Mouse (Mus musculus): ENCODE measurements around the gene Hint1. TPM values are rescaled to one million over a fixed set of nuclear protein-coding genes. Genes with fewer than 3 reads are reported as not detected.

Gene Hint1
- total and polyA plus RNA-seq, 3 experiments: 529 to 2,790 (median 567) TPM

GRCm38 (mm10) chr11:54878893-54879292 lies 12.7 kb downstream of the Hint1 start:
- Histone ChIP-seq H3K27ac (ENCODE audit: control insufficient read depth, low read depth, low read length) (no peak overlapping the region), H3K9me3 (replicated peaks; ENCODE audit: insufficient read depth, low read length) (no peaks in the 10 kb centered on the region), H3K27me3 (ENCODE audit: control insufficient read depth in 1 of 2, insufficient read depth in 2 of 2, low read length in 2 of 2) (no peaks in the 10 kb centered on the region), H3K36me3 (ENCODE audit: control insufficient read depth in 1 of 2, insufficient read depth in 2 of 2, low read length in 2 of 2) (peaks cover 0 to 2% of the 10 kb centered on the region in 2 experiments; a peak in 1 of 4 replicates), H3K79me2 (ENCODE audit: control insufficient read depth, insufficient read depth, low read length, poor library complexity) (no peaks in the 10 kb centered on the region), H3K4me1 (ENCODE audit: control insufficient read depth in 1 of 2, insufficient read depth in 2 of 2, low read length in 2 of 2) (peaks cover 6 to 19% of the 10 kb centered on the region in 2 experiments), H3K4me3 (ENCODE audit: control insufficient read depth in 1 of 2, insufficient read depth in 1 of 2, low read depth in 2 of 2, low read length in 2 of 2) (peak overlapping the region in 1 of 2 experiments; percentile 49; a peak in 2 of 4 replicates), H3K9ac (ENCODE audit: control insufficient read depth, low read depth, low read length, poor library complexity, severe bottlenecking) (no peak overlapping the region)
- no peak for TF ChIP-seq UBTF (IDR thresholded peaks at IDR 0.05; ENCODE audit: borderline replicate concordance, insufficient read depth, low read depth, low read length)
- TF ChIP-seq RCOR1 (IDR thresholded peaks at IDR 0.05; ENCODE audit: low read depth, low read length): no peak
- 0 out of 2 replicates have a peak, but pooled peaks have one; percentile 6 for TF ChIP-seq ETS1 (IDR thresholded peaks at IDR 0.05; ENCODE audit: low read depth, low read length)
- no peak for DNase-seq (ENCODE audit: low read depth, low spot score)

- peak overlapping the region; percentile 28; the same call in 1 of the 2 replicates for H3K9ac ChIP-seq (ENCODE audit: control insufficient read depth, low read depth, low read length, poor library complexity, severe bottlenecking)
- DNase-seq (ENCODE audit: low read depth, low spot score): peak; percentile 90
- H3K4me3 ChIP-seq (ENCODE audit: control insufficient read depth in 1 of 2, insufficient read depth in 1 of 2, low read depth in 2 of 2, low read length in 2 of 2): no peak overlapping the region
- no peak overlapping the region for H3K27ac ChIP-seq (ENCODE audit: control insufficient read depth, low read depth, low read length)
- no peaks in the 10 kb centered on the region for H3K27me3 ChIP-seq (ENCODE audit: control insufficient read depth in 1 of 2, insufficient read depth in 2 of 2, low read length in 2 of 2)
- H3K79me2 ChIP-seq (ENCODE audit: control insufficient read depth, insufficient read depth, low read length, poor library complexity): no peaks in the 10 kb centered on the region
- H3K4me1 ChIP-seq (ENCODE audit: control insufficient read depth in 1 of 2, insufficient read depth in 2 of 2, low read length in 2 of 2): peaks cover 9 to 24% of the 10 kb centered on the region in 2 experiments
- TF ChIP-seq ETS1 (IDR thresholded peaks at IDR 0.05; ENCODE audit: low read depth, low read length): 0 out of 2 replicates have a peak, but pooled peaks have one; percentile 1
- no peak for TF ChIP-seq POLR2AphosphoS2 (IDR thresholded peaks at IDR 0.05; ENCODE audit: low read length)
- TF ChIP-seq E2F4 (IDR thresholded peaks at IDR 0.05; ENCODE audit: borderline replicate concordance, low read depth, low read length): no peak
- TF ChIP-seq BHLHE40 (IDR thresholded peaks at IDR 0.05; ENCODE audit: borderline replicate concordance, low read depth, low read length): no peak
- no peak for TF ChIP-seq NELFE (IDR thresholded peaks at IDR 0.05; ENCODE audit: low read depth, low read length)
- peak; percentile 36 to 78 (median 64) for TF ChIP-seq CTCF (IDR thresholded peaks at IDR 0.05 in 2 of 3, conservative IDR thresholded peaks at IDR 0.05 in 1 of 3; ENCODE audit: control insufficient read depth in 1 of 3, insufficient read depth in 1 of 3, low read depth in 2 of 3, low read length in 3 of 3, poor library complexity in 1 of 3, severe bottlenecking in 1 of 3)
- TF ChIP-seq ZC3H11A (IDR thresholded peaks at IDR 0.05; ENCODE audit: low read depth, low read length): peak; percentile 92
- no peak for TF ChIP-seq MAFK (IDR thresholded peaks at IDR 0.05; ENCODE audit: borderline replicate concordance, low read depth, low read length)
- TF ChIP-seq POLR2AphosphoS5 (IDR thresholded peaks at IDR 0.05; ENCODE audit: borderline replicate concordance, low read depth, low read length): no peak
- TF ChIP-seq ZMIZ1 (IDR thresholded peaks at IDR 0.05; ENCODE audit: low read depth, low read length): no peak
- TF ChIP-seq UBTF (IDR thresholded peaks at IDR 0.05; ENCODE audit: borderline replicate concordance, insufficient read depth, low read depth, low read length): no peak
- TF ChIP-seq MYC (IDR thresholded peaks at IDR 0.05; ENCODE audit: low read depth, low read length): peak; percentile 37; the same call in 1 of the 2 replicates
- TF ChIP-seq RAD21 (IDR thresholded peaks at IDR 0.05; ENCODE audit: low read depth, low read length): peak; percentile 82
- peak; percentile 88 for TF ChIP-seq SMC3 (IDR thresholded peaks at IDR 0.05; ENCODE audit: low read depth, low read length)
- no peak for TF ChIP-seq HCFC1 (IDR thresholded peaks at IDR 0.05; ENCODE audit: low read depth, low read length)
- TF ChIP-seq CHD2 (IDR thresholded peaks at IDR 0.05; ENCODE audit: low read length): no peak
- no peak for TF ChIP-seq POLR2A (IDR thresholded peaks at IDR 0.05; ENCODE audit: control insufficient read depth in 1 of 2, insufficient read depth in 1 of 2, low read depth in 1 of 2, low read length in 2 of 2, poor library complexity in 1 of 2)
- no peak for TF ChIP-seq USF1 (IDR thresholded peaks at IDR 0.05; ENCODE audit: low read depth, low read length)
- TF ChIP-seq TBP (IDR thresholded peaks at IDR 0.05; ENCODE audit: low read depth, low read length): no peak
- TF ChIP-seq KAT2A (conservative IDR thresholded peaks at IDR 0.05; ENCODE audit: low read depth, low read length): no peak
- no peak for TF ChIP-seq MAX (IDR thresholded peaks at IDR 0.05; ENCODE audit: low read length)
- TF ChIP-seq ZNF384 (IDR thresholded peaks at IDR 0.05; ENCODE audit: low read depth, low read length): no peak
- TF ChIP-seq ELF1 (IDR thresholded peaks at IDR 0.05; ENCODE audit: low read depth, low read length): no peak
- TF ChIP-seq MEF2A (IDR thresholded peaks at IDR 0.05; ENCODE audit: extremely low read depth, insufficient replicate concordance, low read depth, low read length, poor library complexity, severe bottlenecking): no peak
- TF ChIP-seq MXI1 (IDR thresholded peaks at IDR 0.05; ENCODE audit: low read depth, low read length): peak; percentile 16; the same call in 1 of the 2 replicates
- TF ChIP-seq USF2 (IDR thresholded peaks at IDR 0.05; ENCODE audit: borderline replicate concordance in 1 of 2, insufficient read depth in 1 of 2, low read depth in 1 of 2, low read length in 2 of 2): no peak
- no peaks in the 10 kb centered on the region for H3K9me3 ChIP-seq (replicated peaks; ENCODE audit: insufficient read depth, low read length)
- H3K36me3 ChIP-seq (ENCODE audit: control insufficient read depth in 1 of 2, insufficient read depth in 2 of 2, low read length in 2 of 2): peaks cover 0 to 6% of the 10 kb centered on the region in 2 experiments; a peak in 2 of 4 replicates
Observed at GRCm38 (mm10) chr11:54879434-54879833, 13.3 kb downstream of the Hint1 start.

Data from MEL (cell line).